Mouse (Mus musculus) cortical plate, adult 2 months (tissue): ENCODE data around the gene Zfp174.
A peak's percentile ranks its signal among the peaks of the same experiment; 100 is the strongest.

Experiments
- CTCF ChIP-seq: fragments of 200-500 bp; IDR thresholded peaks from 2 replicates; pipeline ENCODE4 v1.5.1; 2011; ENCODE audit warnings: mild to moderate bottlenecking, control low read depth, low read length; ENCODE audit not compliant: insufficient read depth; ENCODE audit errors: extremely low read depth
- POLR2A ChIP-seq: fragments of 200-500 bp; IDR thresholded peaks from 2 replicates; pipeline ENCODE4 v1.6.1; 2011; ENCODE audit warnings: mild to moderate bottlenecking, low read length, control low read depth; ENCODE audit not compliant: insufficient read depth; ENCODE audit errors: extremely low read depth

GRCm38 (mm10) chr16:3884201-3885064 lies 37.4 kb downstream of the Zfp174 start, which contains the start of the genes Zfp597 and Gm20695:
- TF ChIP-seq CTCF (no peak), POLR2A (0 out of 2 replicates have a peak, but pooled peaks have one; percentile 52)
